Mouse (Mus musculus) intestine, embryonic 16.5 days (tissue): ENCODE results near the gene Gdpd4. TPM values are rescaled to one million over a fixed set of nuclear protein-coding genes. Genes with fewer than 3 reads are reported as not detected.

ENCODE experiments used
- polyA plus RNA-seq: library from polyadenylated mRNA; unstranded; fragments of >200 nt; fragmentation: Nextera tagmentation; extraction: Ambion mirVana; gene quantifications from 2 replicates; pipeline ENCODE4 v1.2.1, GENCODE M21; 2015

Gdpd4 gene
- polyA plus RNA-seq, 1 experiment from 2014 or later, result not detected

Other genes starting within 250 kb of the Gdpd4 start
- gene Clns1a, start 223.3 kb upstream of the Gdpd4 start, polyA plus RNA-seq, result 136 and 152 TPM in 2 replicates
- gene Aqp11, start 181.7 kb upstream of the Gdpd4 start, polyA plus RNA-seq, result 93.4 and 115 TPM in 2 replicates
- 35.8 and 36.3 TPM in 2 replicates for gene Pak1, start 131.4 kb upstream of the Gdpd4 start, polyA plus RNA-seq
- gene Myo7a, start 199.6 kb downstream of the Gdpd4 start, polyA plus RNA-seq, result 24.0 and 35.6 TPM in 2 replicates
- 0.37 TPM in 2 replicates for gene Omp, start 225.5 kb downstream of the Gdpd4 start, polyA plus RNA-seq